Mouse (Mus musculus) limb, embryonic 11.5 days (tissue): ENCODE measurements around the gene Lsm3. TPM values are rescaled to one million over a fixed set of nuclear protein-coding genes. Genes with fewer than 3 reads are reported as not detected.

Source experiments
- ATAC-seq: fragments of 200-750 bp; cut with Nextera tagmentation; 2 replicates; pipeline ENCODE4 v1.8.0; 2017; ENCODE audit warnings: low read depth; ENCODE audit not compliant: insufficient number of reproducible peaks, low FRiP score, low TSS enrichment
- DNase-seq: peaks from one replicate; pipeline ENCODE4 v3.0.0-alpha.2; 2015; ENCODE audit warnings: low spot score
- H3K27ac ChIP-seq: fragments of 300-500 bp; sonication (generic); replicated peaks from 2 replicates; pipeline ENCODE4 v1.5.1; 2014; ENCODE audit warnings: low read depth, mild to moderate bottlenecking, low read length
- H3K27me3 ChIP-seq: fragments of 300-500 bp; sonication (generic); 2 replicates; pipeline ENCODE4 v1.6.1; 2014; ENCODE audit warnings: mild to moderate bottlenecking, low read length, mixed read lengths; ENCODE audit not compliant: control insufficient read depth, insufficient read depth
- H3K36me3 ChIP-seq: fragments of 300-500 bp; sonication (generic); 2 replicates; pipeline ENCODE4 v1.6.1; 2014; ENCODE audit warnings: mild to moderate bottlenecking, low read length, moderate library complexity, mixed read lengths; ENCODE audit not compliant: control insufficient read depth, insufficient read depth
- H3K4me1 ChIP-seq: fragments of 300-500 bp; sonication (generic); 2 replicates; pipeline ENCODE4 v1.6.1; 2014; ENCODE audit warnings: low read length, mixed read lengths; ENCODE audit not compliant: control insufficient read depth, insufficient read depth
- H3K4me2 ChIP-seq: fragments of 300-500 bp; sonication (generic); 2 replicates; pipeline ENCODE4 v1.6.1; 2014; ENCODE audit warnings: low read depth, mild to moderate bottlenecking, moderate library complexity; ENCODE audit not compliant: severe bottlenecking
- H3K4me3 ChIP-seq: fragments of 300-500 bp; sonication (generic); 2 replicates; pipeline ENCODE4 v1.5.1; 2014; ENCODE audit warnings: low read depth, low read length
- H3K9ac ChIP-seq: fragments of 300-500 bp; sonication (generic); 2 replicates; pipeline ENCODE4 v1.6.1; 2014; ENCODE audit warnings: mild to moderate bottlenecking, low read length
- H3K9me3 ChIP-seq: fragments of 300-500 bp; sonication (generic); 2 replicates; pipeline ENCODE4 v1.6.1; 2016; ENCODE audit warnings: low read length; ENCODE audit not compliant: control insufficient read depth
- WGBS: fragments of 180-500 bp; shearing (Covaris S2); extraction: QIAGEN DNeasy Blood & Tissue Kit; methylation state at CpG from one replicate; pipeline ENCODE4 v1.1.7; 2014; 5-methylcytosine and 5-hydroxymethylcytosine counted together
- polyA plus RNA-seq: library from polyadenylated mRNA; unstranded; fragments of >200 nt; fragmentation: Nextera tagmentation; extraction: Ambion mirVana; gene quantifications from 2 replicates; pipeline ENCODE4 v1.2.1, GENCODE M21; 2014

Gene Lsm3
- polyA plus RNA-seq, 1 experiment from 2014 or later, result 423 TPM

GRCm38 (mm10) chr6:91518454-91519020 is 2.8 kb downstream of the Lsm3 start:
- WGBS, result 87% methylated on average over 7 of the region's 7 CpGs
- Histone ChIP-seq H3K9ac (no peak overlapping the region), H3K36me3 (peaks cover 17% of the 10 kb centered on the region; the same call in 1 of the 2 replicates), H3K4me3 (no peak overlapping the region), H3K9me3 (no peaks in the 10 kb centered on the region), H3K27me3 (no peaks in the 10 kb centered on the region), H3K27ac (no peak overlapping the region), H3K4me1 (0 out of 2 replicates have a peak, but pooled peaks cover 3% of the 10 kb centered on the region), H3K4me2 (no peak overlapping the region)
- ATAC-seq (no peak), DNase-seq (no peak)

- DNase-seq (no peak), ATAC-seq (no peak)
- no peaks in the 10 kb centered on the region for H3K4me1 ChIP-seq
- no peak overlapping the region for H3K4me3 ChIP-seq
- H3K27me3 ChIP-seq, result no peaks in the 10 kb centered on the region
- H3K27ac ChIP-seq, result no peak overlapping the region
- H3K4me2 ChIP-seq, result no peak overlapping the region
- no peaks in the 10 kb centered on the region for H3K9me3 ChIP-seq
- no peak overlapping the region for H3K9ac ChIP-seq
- H3K36me3 ChIP-seq, result peaks cover 17% of the 10 kb centered on the region; the same call in 1 of the 2 replicates
- 91% methylated on average over 5 of the region's 5 CpGs for WGBS
Observed at GRCm38 (mm10) chr6:91522816-91523215, 7.1 kb downstream of the Lsm3 start.

GRCm38 (mm10) chr6:91525544-91525943 is 9.8 kb downstream of the Lsm3 start:
- Histone ChIP-seq H3K4me1 (no peaks in the 10 kb centered on the region), H3K4me3 (no peak overlapping the region), H3K27ac (no peak overlapping the region), H3K9ac (no peak overlapping the region), H3K9me3 (no peaks in the 10 kb centered on the region), H3K27me3 (no peaks in the 10 kb centered on the region), H3K4me2 (no peak overlapping the region), H3K36me3 (peaks cover 5% of the 10 kb centered on the region; the same call in 1 of the 2 replicates)
- WGBS, result 73% methylated on average over 4 of the region's 4 CpGs
- DNase-seq (no peak), ATAC-seq (no peak)

- DNase-seq (no peak), ATAC-seq (no peak)
- Histone ChIP-seq H3K36me3 (peaks cover 2% of the 10 kb centered on the region; the same call in 1 of the 2 replicates), H3K9ac (no peak overlapping the region), H3K9me3 (no peaks in the 10 kb centered on the region), H3K4me1 (no peaks in the 10 kb centered on the region), H3K4me2 (no peak overlapping the region), H3K27me3 (no peaks in the 10 kb centered on the region), H3K27ac (no peak overlapping the region), H3K4me3 (no peak overlapping the region)
- WGBS, result 58% methylated on average over 5 of the region's 5 CpGs
Observed at GRCm38 (mm10) chr6:91527227-91527860, 11.6 kb downstream of the Lsm3 start.

- Histone ChIP-seq H3K4me1 (no peaks in the 10 kb centered on the region), H3K9ac (no peak overlapping the region), H3K27me3 (no peaks in the 10 kb centered on the region), H3K9me3 (no peaks in the 10 kb centered on the region), H3K4me2 (no peak overlapping the region), H3K27ac (no peak overlapping the region), H3K36me3 (peaks cover 2% of the 10 kb centered on the region; the same call in 1 of the 2 replicates), H3K4me3 (no peak overlapping the region)
- ATAC-seq (no peak), DNase-seq (no peak)
- 86% methylated on average over 7 of the region's 7 CpGs for WGBS
Observed at GRCm38 (mm10) chr6:91528265-91528664, 12.5 kb downstream of the Lsm3 start.

GRCm38 (mm10) chr6:91530673-91531072 is 14.9 kb downstream of the Lsm3 start:
- no peak overlapping the region for H3K4me3 ChIP-seq
- H3K4me2 ChIP-seq, result no peak overlapping the region
- ATAC-seq (no peak), DNase-seq (no peak)
- WGBS, result 91% methylated on average over 8 of the region's 8 CpGs
- H3K27me3 ChIP-seq, result no peaks in the 10 kb centered on the region
- no peak overlapping the region for H3K27ac ChIP-seq
- H3K36me3 ChIP-seq, result no peaks in the 10 kb centered on the region
- H3K9me3 ChIP-seq, result no peaks in the 10 kb centered on the region
- no peaks in the 10 kb centered on the region for H3K4me1 ChIP-seq
- no peak overlapping the region for H3K9ac ChIP-seq

GRCm38 (mm10) chr6:91531276-91531675 is 15.5 kb downstream of the Lsm3 start:
- DNase-seq, result no peak
- WGBS, result 85% methylated on average over 6 of the region's 6 CpGs
- Histone ChIP-seq H3K27me3 (no peaks in the 10 kb centered on the region), H3K9me3 (no peaks in the 10 kb centered on the region), H3K4me3 (no peak overlapping the region), H3K27ac (no peak overlapping the region), H3K4me2 (no peak overlapping the region), H3K4me1 (no peaks in the 10 kb centered on the region), H3K9ac (no peak overlapping the region), H3K36me3 (no peaks in the 10 kb centered on the region)
- ATAC-seq, result no peak

- no peaks in the 10 kb centered on the region for H3K27me3 ChIP-seq
- ATAC-seq, result no peak
- 72% methylated on average over 6 of the region's 6 CpGs for WGBS
Observed at GRCm38 (mm10) chr6:91532661-91533060, 16.9 kb downstream of the Lsm3 start.

More at GRCm38 (mm10) chr6:91532661-91533060, 16.9 kb downstream of the Lsm3 start:
- no peak for DNase-seq
- no peaks in the 10 kb centered on the region for H3K36me3 ChIP-seq
- H3K4me2 ChIP-seq, result no peak overlapping the region
- no peak overlapping the region for H3K27ac ChIP-seq
- H3K9me3 ChIP-seq, result no peaks in the 10 kb centered on the region
- H3K4me3 ChIP-seq, result no peak overlapping the region
- H3K4me1 ChIP-seq, result no peaks in the 10 kb centered on the region
- no peak overlapping the region for H3K9ac ChIP-seq
